Mouse (Mus musculus): ENCODE measurements around the gene Irf8.
"Not testable (repeated sequence)": the region's sequence is repeated elsewhere in the genome, so short reads cannot be mapped to it uniquely, and the experiment has no call there.

Irf8 gene

GRCm38 (mm10) chr8:120724096-120724495 is 12.1 kb upstream of the Irf8 start:
- DNase-seq = not testable (repeated sequence)

- no peak for DNase-seq
These were observed 11.2 kb upstream of the Irf8 start for GRCm38 (mm10) chr8:120724816-120725575.

DNA sequence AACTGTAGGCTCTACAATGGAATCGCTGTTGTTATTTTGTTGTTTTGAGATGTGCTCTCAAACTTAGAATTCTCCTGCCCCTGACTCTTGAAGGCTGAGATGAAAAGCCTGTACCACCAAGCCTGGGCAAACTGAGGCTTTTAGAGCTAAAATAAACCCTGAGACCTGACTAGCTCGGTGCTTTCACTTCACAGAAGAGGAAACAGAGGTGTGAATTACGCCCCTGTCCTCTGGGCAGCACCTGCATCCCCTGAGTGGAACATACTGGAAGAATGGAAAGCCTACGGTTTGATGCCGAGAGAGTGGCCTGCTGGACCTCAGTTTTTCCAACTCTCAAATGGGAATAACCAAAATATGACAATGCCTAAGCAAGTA is 10.6 kb upstream of the Irf8 start:
- no peak for DNase-seq

- DNase-seq = no peak
These were observed 10.1 kb upstream of the Irf8 start for GRCm38 (mm10) chr8:120726051-120726450.

GRCm38 (mm10) chr8:120728488-120729160 is 7.5 kb upstream of the Irf8 start:
- no peak for DNase-seq

DNA sequence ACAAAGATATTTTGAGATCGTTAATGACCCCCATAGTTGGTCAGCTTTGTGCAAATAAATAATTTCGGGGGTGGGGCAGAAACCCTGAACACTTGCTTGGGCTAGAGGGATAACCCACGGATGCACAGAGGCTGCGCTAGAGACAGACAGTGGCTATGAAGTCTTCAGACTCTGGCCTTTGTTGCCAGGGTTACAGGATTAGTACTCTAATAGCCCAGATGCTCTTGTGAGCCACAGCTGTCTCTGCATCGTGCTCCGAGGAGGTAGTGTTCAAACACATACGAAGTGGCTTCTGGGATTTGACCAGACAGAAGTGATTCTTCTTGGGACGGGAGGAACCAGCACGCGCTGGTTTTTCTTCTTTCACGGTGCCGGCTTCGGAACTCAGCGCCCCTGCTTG is 4.6 kb upstream of the Irf8 start:
- DNase-seq = no peak

GRCm38 (mm10) chr8:120732068-120732467 is 4.1 kb upstream of the Irf8 start:
- DNase-seq = no peak

DNA sequence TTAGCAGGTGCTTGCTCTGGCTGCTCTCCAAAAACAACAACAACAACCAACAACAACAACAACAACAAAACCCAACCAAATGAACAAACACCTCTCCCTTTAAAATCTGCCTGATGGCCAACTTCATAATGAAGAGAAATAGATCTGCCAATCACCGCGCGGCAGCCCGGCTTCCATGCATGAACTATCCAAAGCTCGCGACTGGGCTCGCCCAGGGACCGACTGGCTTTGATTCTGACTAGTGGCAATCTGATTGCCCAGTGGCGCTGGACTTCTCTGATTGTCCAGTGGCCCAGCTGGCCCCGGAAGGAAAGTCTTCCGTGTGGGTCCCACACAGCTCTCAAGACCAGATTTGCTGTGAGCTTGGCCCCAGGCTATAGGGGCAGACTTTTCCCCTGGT is 328 bp downstream of the Irf8 start:
- DNase-seq = peak; percentile 40 to 48

DNA sequence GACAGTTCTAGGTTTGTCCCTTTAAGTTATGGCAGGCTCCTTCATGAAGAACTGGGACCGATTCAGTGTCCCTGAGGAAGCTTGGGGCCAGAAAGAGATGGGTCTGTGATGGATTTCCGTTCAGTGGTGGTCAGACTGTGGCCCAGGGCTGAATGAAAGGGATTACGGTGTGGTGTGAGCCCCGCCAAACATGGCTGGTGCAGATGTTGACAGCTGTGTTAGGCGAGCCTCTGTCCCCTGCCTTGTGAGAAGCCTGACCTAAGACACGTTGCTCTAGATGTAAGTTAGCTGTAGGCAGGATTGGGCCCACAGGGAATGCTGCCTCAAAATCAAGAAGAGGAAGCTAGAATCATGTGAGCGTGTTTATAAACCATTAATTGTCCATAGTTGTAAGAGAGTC is 1.0 kb downstream of the Irf8 start:
- DNase-seq = no peak

DNA sequence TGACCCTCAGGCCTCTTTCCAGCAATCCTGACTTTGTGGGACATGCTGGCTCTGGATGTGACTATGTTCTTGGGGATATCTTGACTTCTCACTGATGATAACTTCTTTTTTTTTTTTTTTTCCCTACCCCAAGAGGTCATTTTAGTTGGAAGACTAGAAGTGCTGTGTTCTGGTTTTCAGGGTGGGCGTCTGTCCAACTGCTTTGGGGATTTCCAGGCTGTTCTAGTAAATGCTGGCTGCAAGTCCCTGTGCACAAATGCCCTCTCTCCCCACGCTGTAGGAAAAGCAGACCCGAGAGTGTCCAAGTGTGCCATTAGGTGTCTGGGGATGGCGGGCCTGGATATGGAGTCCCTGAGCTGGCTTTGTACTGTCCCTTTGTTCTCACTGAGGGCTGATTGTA is 2.6 kb downstream of the Irf8 start:
- no peak for DNase-seq

GRCm38 (mm10) chr8:120739526-120739925 is 3.4 kb downstream of the Irf8 start:
- DNase-seq = no peak

DNA sequence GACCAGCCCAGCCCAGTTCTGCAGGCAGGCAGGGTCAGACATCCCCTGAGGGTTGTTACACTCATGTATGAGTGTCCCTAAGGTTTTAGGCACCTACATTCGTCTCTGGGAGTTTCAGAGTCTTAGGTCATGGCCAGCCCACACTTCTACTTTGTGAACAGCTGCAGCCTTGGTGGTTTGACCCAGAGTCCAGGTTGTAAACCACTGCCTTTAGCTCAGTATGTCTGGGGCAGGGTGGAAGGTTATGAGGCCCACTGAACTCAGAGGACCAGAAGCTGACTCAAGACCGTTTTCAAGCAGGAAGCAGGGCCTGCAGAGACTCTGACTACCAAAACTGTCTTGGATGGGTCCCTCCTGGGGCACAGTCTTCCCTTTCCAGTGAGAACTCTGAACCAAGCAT is 4.4 kb downstream of the Irf8 start:
- DNase-seq = no peak

DNA sequence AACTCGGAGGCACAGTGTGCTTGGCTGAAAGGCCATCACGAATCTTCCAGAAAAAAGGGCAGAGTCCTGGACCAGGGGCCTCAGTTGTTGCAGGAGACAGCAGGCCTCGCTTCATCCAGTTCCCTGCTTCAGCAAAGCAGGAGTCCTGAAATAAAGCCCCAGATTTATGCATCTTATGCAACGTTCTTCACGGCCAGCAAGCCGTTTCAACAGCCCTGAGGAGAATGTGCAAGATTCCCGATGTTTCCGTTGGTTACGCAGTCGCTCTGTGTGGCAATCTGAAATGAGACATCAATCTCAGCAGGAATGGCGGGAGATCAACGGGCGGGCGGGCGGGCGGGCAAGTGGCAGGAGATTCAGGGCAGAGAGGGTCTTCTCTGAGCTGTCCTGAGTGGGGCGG is 4.8 kb downstream of the Irf8 start:
- peak; percentile 53 to 55 for DNase-seq

DNA sequence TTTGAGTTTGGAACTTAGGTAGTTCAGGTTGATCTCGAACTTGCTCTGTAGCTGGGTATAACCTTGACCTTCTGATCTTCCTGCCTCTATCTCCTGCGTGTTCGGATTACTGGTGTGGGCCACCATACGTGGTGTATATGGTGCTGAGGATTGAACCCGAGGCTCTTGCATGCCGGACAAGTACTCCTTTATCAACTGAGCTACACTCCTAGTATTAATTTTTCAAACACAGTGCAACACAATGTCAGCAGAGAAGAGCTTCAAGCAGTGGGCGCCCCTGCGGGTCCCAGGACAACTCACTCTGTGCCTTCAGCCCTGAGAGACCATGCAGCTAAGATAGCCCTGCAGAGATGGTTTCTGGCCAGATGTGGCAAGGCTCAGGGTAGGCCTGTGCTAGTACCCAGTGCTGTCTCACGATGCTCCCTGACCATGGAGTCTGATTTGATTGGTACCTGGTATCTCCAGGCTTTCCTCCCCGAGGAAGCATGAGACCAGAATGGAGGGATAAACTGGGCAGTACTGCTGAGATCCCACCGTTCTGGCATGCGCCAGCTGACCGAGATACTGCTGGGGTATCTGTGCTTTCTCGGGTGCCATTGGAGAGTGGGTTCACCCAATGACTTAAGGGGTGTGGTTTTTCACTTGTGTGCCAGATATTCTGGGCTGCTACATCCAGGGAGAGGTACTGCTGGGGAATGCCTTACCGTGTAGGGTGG is 5.8 kb downstream of the Irf8 start:
- DNase-seq = no peak

GRCm38 (mm10) chr8:120743149-120743897 is 7.2 kb downstream of the Irf8 start:
- peak; percentile 52 to 61 for DNase-seq

DNA sequence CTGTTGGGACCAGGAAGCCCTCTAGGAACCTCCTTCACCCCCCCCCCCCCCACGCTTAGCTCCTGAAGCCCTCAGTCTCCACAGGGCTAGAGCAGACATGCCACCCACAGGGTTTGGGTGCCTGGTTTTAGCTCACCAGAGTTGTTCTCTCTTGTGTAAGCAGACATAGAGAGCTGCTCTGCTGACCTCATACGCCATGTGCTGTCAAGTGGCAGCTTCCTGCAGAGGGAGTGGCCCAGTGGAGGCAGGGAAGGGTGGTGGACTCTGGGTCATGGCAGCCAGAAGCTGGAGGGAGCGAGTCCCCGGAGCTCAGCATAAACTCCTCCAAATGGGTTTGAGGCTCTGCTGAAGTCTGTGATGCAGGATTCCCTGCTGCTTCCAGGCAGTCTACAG is 7.7 kb downstream of the Irf8 start:
- peak; percentile 64 to 69 for DNase-seq

GRCm38 (mm10) chr8:120744448-120744847 is 8.3 kb downstream of the Irf8 start:
- DNase-seq = no peak

DNA sequence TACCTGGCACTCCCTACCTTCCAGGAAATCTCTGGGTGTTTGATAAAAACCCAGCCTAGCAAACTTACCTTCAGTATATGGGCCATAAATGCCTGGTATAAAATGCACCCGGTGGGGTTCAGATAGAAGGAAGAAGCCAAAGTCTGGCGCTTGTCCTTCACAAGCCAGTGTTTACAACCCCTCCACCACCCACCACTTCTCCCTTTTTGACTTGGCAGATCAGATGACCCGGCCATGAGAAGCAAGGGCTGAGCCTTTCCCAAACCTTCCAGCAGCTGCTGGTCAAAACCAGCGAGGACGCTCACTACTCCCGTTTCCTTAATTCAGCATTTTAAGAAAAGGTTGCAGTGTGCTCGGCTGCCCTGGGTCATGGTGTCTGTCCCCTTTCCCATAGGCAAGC is 9.1 kb downstream of the Irf8 start:
- no peak for DNase-seq

DNA sequence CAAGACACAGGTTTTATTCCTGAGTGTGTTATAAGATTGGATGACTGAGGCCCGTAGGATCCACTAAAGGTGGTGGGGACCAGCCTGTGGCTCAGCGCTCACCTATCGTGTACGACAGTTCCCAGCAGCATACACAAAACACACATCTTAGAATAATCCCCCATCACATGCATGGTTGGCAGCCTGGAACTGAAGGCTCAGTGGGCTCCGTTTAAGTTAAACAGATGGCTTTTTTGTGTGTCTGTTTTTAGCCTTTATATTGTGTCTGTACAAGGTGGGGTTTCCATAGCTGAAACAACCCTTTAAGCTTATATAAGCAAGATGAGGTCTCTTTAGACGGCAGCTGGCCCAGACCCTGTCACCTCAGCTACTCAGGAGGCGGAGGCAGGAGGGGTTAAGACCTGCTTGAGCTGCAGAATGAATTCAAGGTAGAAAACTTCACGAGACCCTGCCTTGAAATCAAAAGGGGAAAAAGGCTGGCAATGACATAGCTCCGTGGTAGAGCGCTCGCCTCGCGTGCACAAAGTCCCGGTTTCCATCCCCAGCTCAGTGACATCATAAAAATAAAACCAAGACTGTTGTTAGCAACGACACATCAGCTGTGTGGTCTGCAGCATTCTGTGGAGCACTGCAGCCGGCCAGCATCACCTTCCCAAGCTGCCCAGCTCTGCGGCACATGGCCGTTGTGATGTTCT is 10.0 kb downstream of the Irf8 start:
- no peak for DNase-seq

DNA sequence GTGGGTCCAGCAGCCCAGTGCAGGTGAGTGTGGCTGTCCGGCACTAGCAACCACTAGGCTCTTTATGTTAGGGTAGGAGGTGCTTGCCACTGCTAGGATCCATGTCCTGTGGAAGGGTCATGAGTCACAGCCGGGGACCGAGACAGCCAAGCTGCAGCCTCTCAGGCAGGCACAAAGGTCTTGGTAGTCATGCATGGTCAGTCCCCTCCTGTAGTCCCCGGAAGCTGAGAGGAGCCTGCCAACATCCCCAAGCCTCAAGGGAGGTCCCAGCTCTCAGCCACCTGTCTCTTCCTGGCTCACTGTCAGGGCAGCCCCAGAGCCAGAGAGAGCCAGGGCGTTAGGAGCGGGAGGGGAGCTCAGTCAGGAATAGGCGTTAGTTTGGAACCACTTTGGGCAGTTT is 11.1 kb downstream of the Irf8 start:
- DNase-seq = no peak

DNA sequence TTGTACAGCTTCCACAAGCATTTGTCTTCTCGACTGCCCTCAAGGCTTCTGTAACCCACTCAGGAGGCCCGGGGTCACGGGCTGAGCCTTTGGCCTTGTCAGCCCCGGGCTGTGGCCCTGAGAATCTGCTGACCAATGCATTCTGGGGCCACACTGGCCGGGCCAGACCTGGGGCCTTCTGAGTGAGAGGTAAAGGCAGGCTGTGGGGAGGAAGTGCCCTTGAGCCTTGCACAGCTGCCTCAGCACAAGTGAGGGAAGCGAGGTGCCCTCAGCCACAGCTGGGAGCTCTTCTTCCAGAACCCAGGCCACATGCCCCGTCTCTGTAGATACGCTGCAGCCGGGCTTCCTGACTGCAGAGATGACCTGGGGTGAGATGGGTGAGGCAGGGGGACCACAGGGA is 14.5 kb downstream of the Irf8 start:
- no peak for DNase-seq

- no peak for DNase-seq
These were observed 15.3 kb downstream of the Irf8 start for GRCm38 (mm10) chr8:120751226-120752081.
